Mouse (Mus musculus) lung, postnatal 36 days (tissue): ENCODE results near the gene Synpr.
"Not testable (repeated sequence)": the region's sequence is repeated elsewhere in the genome, so short reads cannot be mapped to it uniquely, and the experiment has no call there.

Source experiments
- DNase-seq: peaks from one replicate; pipeline ENCODE4 v3.0.0; 2022; ENCODE audit warnings: mixed read lengths

Gene Synpr

GRCm38 (mm10) chr14:13284091-13284844 is at the start of gene Synpr:
Gene Synpr, plus strand, starts transcription at chr14:13284780.
- no peak for DNase-seq

- DNase-seq = peak; percentile 17
Observed at GRCm38 (mm10) chr14:13236929-13237328, 47.7 kb upstream of the Synpr start.

- DNase-seq = no peak
Observed at GRCm38 (mm10) chr14:13247431-13247830, 37.1 kb upstream of the Synpr start.

- no peak for DNase-seq
Observed at GRCm38 (mm10) chr14:13249361-13249760, 35.2 kb upstream of the Synpr start.

- DNase-seq = no peak
Observed at GRCm38 (mm10) chr14:13252594-13252993, 32.0 kb upstream of the Synpr start.

- DNase-seq = not testable (repeated sequence)
Observed at GRCm38 (mm10) chr14:13254741-13255140, 29.8 kb upstream of the Synpr start.

GRCm38 (mm10) chr14:13262406-13262805 is 22.2 kb upstream of the Synpr start:
- DNase-seq = no peak

GRCm38 (mm10) chr14:13266331-13266730 is 18.2 kb upstream of the Synpr start:
- no peak for DNase-seq

- DNase-seq = no peak
Observed at GRCm38 (mm10) chr14:13267181-13267580, 17.4 kb upstream of the Synpr start.

- DNase-seq = no peak
Observed at GRCm38 (mm10) chr14:13283211-13283610, 1.4 kb upstream of the Synpr start.

GRCm38 (mm10) chr14:13284845-13285198 is 242 bp downstream of the Synpr start:
- DNase-seq = no peak

- DNase-seq = no peak
Observed at GRCm38 (mm10) chr14:13285341-13286130, 956 bp downstream of the Synpr start.

- DNase-seq = no peak
Observed at GRCm38 (mm10) chr14:13294200-13294599, 9.6 kb downstream of the Synpr start.

GRCm38 (mm10) chr14:13314323-13314722 is 29.7 kb downstream of the Synpr start:
- DNase-seq = no peak

- no peak for DNase-seq
Observed at GRCm38 (mm10) chr14:13328461-13328860, 43.9 kb downstream of the Synpr start.

GRCm38 (mm10) chr14:13332497-13333306 is 48.1 kb downstream of the Synpr start:
- DNase-seq = no peak

GRCm38 (mm10) chr14:13333372-13333771 is 48.8 kb downstream of the Synpr start:
- no peak for DNase-seq

- no peak for DNase-seq
Observed at GRCm38 (mm10) chr14:13336162-13336561, 51.6 kb downstream of the Synpr start.

GRCm38 (mm10) chr14:13340688-13341087 is 56.1 kb downstream of the Synpr start:
- no peak for DNase-seq

- no peak for DNase-seq
Observed at GRCm38 (mm10) chr14:13344240-13344639, 59.7 kb downstream of the Synpr start.

- peak; percentile 17 for DNase-seq
Observed at GRCm38 (mm10) chr14:13349170-13349865, 64.7 kb downstream of the Synpr start.

- peak; percentile 56 for DNase-seq
Observed at GRCm38 (mm10) chr14:13354154-13354553, 69.6 kb downstream of the Synpr start.
